Mouse (Mus musculus) small intestine, adult 2 months (tissue): ENCODE data around the gene Timm10. TPM values are rescaled to one million over a fixed set of nuclear protein-coding genes. Genes with fewer than 3 reads are reported as not detected.

Experiments used
- H3K27ac ChIP-seq: fragments of 200-500 bp; 2 replicates; pipeline ENCODE4 v1.5.1; 2012; ENCODE audit warnings: low read depth, low read length, control low read depth, inconsistent platforms; ENCODE audit not compliant: insufficient read depth
- H3K27me3 ChIP-seq: fragments of 200-500 bp; 2 replicates; pipeline ENCODE4 v1.6.1; 2012; ENCODE audit warnings: mild to moderate bottlenecking, moderate library complexity, low read length, inconsistent platforms; ENCODE audit not compliant: control insufficient read depth, insufficient read depth
- H3K36me3 ChIP-seq: fragments of 200-500 bp; 2 replicates; pipeline ENCODE4 v1.6.1; 2012; ENCODE audit warnings: mild to moderate bottlenecking, low read length, control low read depth, inconsistent platforms; ENCODE audit not compliant: control insufficient read depth, insufficient read depth
- H3K4me1 ChIP-seq: fragments of 200-500 bp; 2 replicates; pipeline ENCODE4 v1.6.1; 2012; ENCODE audit warnings: low read length, inconsistent platforms, mixed read lengths; ENCODE audit not compliant: control insufficient read depth, insufficient read depth, insufficient read length
- H3K4me3 ChIP-seq: fragments of 200-500 bp; 2 replicates; pipeline ENCODE4 v1.5.1; 2012; ENCODE audit warnings: low read depth, mild to moderate bottlenecking, control low read depth, inconsistent platforms, low read length, moderate library complexity
- CTCF ChIP-seq: fragments of 200-500 bp; IDR thresholded peaks from 2 replicates; pipeline ENCODE4 v1.5.1; 2012; ENCODE audit warnings: low read depth, mild to moderate bottlenecking, control low read depth, inconsistent platforms, low read length, moderate library complexity, mixed read lengths; ENCODE audit not compliant: insufficient replicate concordance, insufficient read length; ENCODE audit errors: extremely low read depth
- POLR2A ChIP-seq: fragments of 200-500 bp; IDR thresholded peaks from 2 replicates; pipeline ENCODE4 v1.6.1; 2012; ENCODE audit warnings: low read depth, mild to moderate bottlenecking, control low read depth, inconsistent platforms, low read length, moderate library complexity
- whole genome bisulfite sequencing: fragments of 180-500 bp; shearing (Covaris S2); methylation state at CpG from one replicate; pipeline ENCODE4 v1.1.7; 2018; 5-methylcytosine and 5-hydroxymethylcytosine counted together
- polyA plus RNA-seq: library from polyadenylated mRNA; depleted of rRNA; stranded (reverse); fragments of >200 nt; gene quantifications from 2 replicates; pipeline ENCODE4 v1.2.3, GENCODE M21; 2012

The Timm10 gene
- polyA plus RNA-seq, 1 experiment: 32.0 TPM

DNA sequence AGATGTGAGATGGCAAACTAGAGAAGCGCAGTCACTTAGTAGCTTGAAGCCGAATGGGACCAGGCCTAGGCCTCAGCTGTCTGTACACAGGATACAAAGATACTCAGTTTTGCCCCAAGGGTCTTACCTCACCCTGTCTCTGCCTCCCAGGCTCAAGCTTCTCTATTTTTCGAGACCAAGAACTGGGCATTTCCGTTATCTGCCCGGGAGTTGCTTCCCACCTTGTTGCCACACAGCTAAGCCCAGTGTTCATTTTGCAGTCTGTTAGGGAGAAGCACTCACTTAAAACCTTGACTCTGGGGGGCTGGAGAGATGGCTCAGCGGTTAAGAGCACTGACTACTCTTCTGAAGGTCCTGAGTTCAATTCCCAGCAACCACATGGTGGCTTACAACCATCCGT, 22.8 kb upstream of the Timm10 start:
- Histone ChIP-seq H3K4me1 (peaks cover 6% of the 10 kb centered on the region; the same call in 1 of the 2 replicates), H3K27me3 (no peaks in the 10 kb centered on the region), H3K4me3 (no peak overlapping the region), H3K27ac (no peak overlapping the region), H3K36me3 (peaks cover 27% of the 10 kb centered on the region)
- WGBS: 92% methylated on average over 7 of the region's 7 CpGs
- no peak for TF ChIP-seq POLR2A
- TF ChIP-seq CTCF: no peak

DNA sequence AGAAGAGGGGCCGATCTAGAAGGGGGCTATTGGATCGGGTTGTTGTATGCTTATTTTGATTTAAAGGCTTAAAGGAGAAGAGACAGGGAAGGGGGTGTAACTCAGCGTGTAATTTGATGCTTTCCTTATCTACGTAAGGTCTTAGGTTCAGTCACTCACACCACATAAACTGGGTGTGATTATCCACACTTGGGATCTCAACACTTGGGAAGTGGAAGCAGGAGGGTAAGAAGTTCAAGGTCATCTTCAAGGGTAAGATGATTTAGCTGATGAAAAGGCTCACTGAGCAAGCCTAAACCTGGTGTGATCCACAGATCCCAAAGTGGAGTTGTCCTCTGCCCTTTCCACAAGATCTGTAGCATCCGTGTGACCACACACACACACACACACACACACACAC, 20.3 kb upstream of the Timm10 start:
- Histone ChIP-seq H3K4me1 (peaks cover 12% of the 10 kb centered on the region; the same call in 1 of the 2 replicates), H3K27me3 (no peaks in the 10 kb centered on the region), H3K27ac (no peak overlapping the region), H3K36me3 (peaks cover 29% of the 10 kb centered on the region), H3K4me3 (no peak overlapping the region)
- TF ChIP-seq CTCF (no peak), POLR2A (no peak)
- WGBS: 73% methylated on average over 5 of the region's 5 CpGs

- TF ChIP-seq POLR2A: no peak
- no peak for TF ChIP-seq CTCF
- Histone ChIP-seq H3K4me3 (no peak overlapping the region), H3K36me3 (peaks cover 20% of the 10 kb centered on the region), H3K27me3 (no peaks in the 10 kb centered on the region), H3K4me1 (peaks cover 13% of the 10 kb centered on the region), H3K27ac (no peak overlapping the region)
Measured at GRCm38 (mm10) chr2:84809330-84809729, 17.5 kb upstream of the Timm10 start.

DNA sequence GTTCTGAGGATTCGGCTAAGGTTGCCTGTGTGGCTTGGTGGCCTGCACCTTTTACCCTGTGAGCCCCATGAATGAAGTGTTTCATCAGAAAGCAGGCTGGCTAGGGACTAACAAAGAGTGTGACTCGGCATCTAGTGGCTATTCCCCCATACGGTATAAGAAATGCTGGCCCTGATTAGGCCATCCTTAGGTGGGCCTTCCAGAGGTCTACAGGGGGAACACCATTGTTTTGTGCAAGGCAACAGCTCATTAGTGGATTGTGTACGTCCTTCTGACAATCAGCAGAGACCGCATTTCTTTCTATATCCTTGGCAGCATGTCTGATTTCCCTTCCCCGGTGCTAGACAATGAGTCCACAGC, 16.3 kb upstream of the Timm10 start:
- 85% methylated on average over 6 of the region's 6 CpGs for WGBS

DNA sequence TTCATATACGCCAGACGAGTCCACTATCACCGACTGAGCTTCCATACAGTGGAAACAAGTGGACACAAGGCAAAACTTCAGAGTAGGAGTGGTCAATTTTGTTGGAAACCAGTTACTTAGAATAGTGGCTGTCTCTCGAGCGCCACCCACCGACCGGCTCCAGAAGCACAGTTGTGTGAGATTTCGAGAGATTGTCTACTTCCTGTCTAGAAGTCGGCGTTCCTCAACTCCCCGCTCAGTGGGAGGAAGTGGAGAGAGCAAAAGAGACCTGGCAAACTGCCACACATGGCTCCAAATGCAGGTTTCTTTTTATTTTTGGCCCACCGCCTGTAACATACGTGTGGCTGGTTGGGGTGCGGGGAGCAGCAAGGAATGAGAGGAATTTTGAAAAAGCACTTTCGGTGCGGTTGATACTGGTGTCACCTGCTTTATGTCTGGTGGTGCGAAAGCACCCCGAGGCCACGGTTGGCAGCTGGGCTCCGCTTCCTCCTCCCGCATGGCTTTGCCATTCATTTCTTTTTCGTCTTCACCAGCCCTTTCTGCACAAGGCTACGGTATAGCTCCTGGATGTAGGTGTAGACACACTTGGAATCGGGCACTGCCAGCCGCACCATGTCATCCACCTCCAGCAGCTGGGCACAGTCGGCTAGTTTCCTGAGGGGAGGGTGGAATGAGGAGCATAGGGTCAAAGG, 15.8 kb upstream of the Timm10 start:
- H3K36me3 ChIP-seq: peaks cover 16% of the 10 kb centered on the region
- H3K4me3 ChIP-seq: peak overlapping the region; percentile 61
- H3K27me3 ChIP-seq: no peaks in the 10 kb centered on the region
- peaks cover 13% of the 10 kb centered on the region for H3K4me1 ChIP-seq
- 16% methylated on average over 26 of the region's 26 CpGs for WGBS
- peak overlapping the region; percentile 83 for H3K27ac ChIP-seq
- TF ChIP-seq POLR2A: no peak; the same call in 1 of the 2 replicates
- TF ChIP-seq CTCF: peak; percentile 88; the same call in 1 of the 2 replicates

More for the DNA sequence above, 16.3 kb upstream of the Timm10 start:
- peak overlapping the region; percentile 54; the same call in 1 of the 2 replicates for H3K27ac ChIP-seq
- no peak for TF ChIP-seq POLR2A
- no peak for TF ChIP-seq CTCF
- peaks cover 13% of the 10 kb centered on the region for H3K4me1 ChIP-seq
- H3K27me3 ChIP-seq: no peaks in the 10 kb centered on the region
- H3K4me3 ChIP-seq: no peak overlapping the region
- peaks cover 16% of the 10 kb centered on the region for H3K36me3 ChIP-seq

GRCm38 (mm10) chr2:84811880-84812279, 14.9 kb upstream of the Timm10 start:
- 34% methylated on average over 7 of the region's 7 CpGs for WGBS
- Histone ChIP-seq H3K4me3 (no peak overlapping the region), H3K36me3 (peaks cover 10% of the 10 kb centered on the region; the same call in 1 of the 2 replicates), H3K27me3 (no peaks in the 10 kb centered on the region), H3K27ac (peak overlapping the region; percentile 48), H3K4me1 (peaks cover 13% of the 10 kb centered on the region)
- TF ChIP-seq POLR2A (no peak), CTCF (no peak)

DNA sequence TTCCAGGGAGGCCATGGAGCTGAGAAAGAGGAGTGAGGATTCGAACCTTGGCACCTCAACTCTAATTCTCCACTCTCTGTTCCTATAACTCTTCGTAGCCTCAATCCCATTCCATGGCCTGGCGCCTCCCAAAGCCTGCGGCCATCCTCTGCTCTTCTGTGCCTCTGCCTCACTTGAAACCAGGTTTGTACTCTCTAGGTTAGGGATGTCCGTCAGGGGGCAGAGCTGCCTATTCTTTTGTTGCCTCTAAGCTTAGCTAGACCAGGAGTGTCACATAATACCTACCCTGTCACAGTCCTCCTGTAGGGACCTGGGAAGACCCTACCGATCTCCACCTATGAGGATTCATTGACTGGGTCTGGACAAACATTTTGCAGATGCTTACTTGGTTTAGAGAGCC, 14.1 kb upstream of the Timm10 start:
- peaks cover 8% of the 10 kb centered on the region; the same call in 1 of the 2 replicates for H3K36me3 ChIP-seq
- TF ChIP-seq CTCF (no peak), POLR2A (no peak)
- no peaks in the 10 kb centered on the region for H3K27me3 ChIP-seq
- H3K4me3 ChIP-seq: no peak overlapping the region
- WGBS: 93% methylated on average over 6 of the region's 6 CpGs
- H3K4me1 ChIP-seq: peaks cover 13% of the 10 kb centered on the region
- H3K27ac ChIP-seq: no peak overlapping the region
